Mouse (Mus musculus) liver, embryonic 14.5 days (tissue): ENCODE data around the gene Tmem143.
A peak's percentile ranks its signal among the peaks of the same experiment; 100 is the strongest.

Source experiments
- CTCF ChIP-seq: IDR thresholded peaks from 2 replicates; pipeline ENCODE4 v1.5.1; 2016; ENCODE audit warnings: antibody characterized with exemption, low read depth, control low read depth
- EP300 ChIP-seq: IDR thresholded peaks from 2 replicates; pipeline ENCODE4 v1.6.1; 2016; ENCODE audit warnings: antibody characterized with exemption, low read depth

DNA sequence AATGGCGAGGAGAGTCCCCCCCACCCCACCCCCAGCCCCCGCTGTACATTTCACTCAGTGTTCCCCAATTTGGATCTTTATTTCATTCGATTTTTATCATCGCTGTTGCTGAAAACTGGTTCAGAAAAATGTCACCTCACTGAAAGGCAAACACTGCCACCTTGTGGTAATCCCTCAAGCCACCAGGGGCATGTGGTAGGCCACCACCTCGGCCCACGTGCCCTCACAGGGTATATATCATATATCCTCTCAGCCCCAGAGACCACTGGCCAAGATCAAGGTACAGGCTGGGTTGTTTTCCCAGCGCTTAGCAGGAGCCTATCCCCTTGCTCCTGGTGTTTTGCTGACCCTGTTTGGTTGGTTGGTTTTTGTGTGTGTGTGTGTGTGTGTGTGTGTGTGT, 38.4 kb downstream of the Tmem143 start:
- peak; percentile 88 for TF ChIP-seq CTCF
- TF ChIP-seq EP300 = no peak
